Mouse (Mus musculus) CD4-positive, CD25-positive, alpha-beta regulatory T cell, adult 2 months (primary cell): Measurements from ENCODE around the gene Sik3.

Source experiments
- DNase-seq: peaks from one replicate; pipeline ENCODE4 v3.0.0-alpha.2; 2012; ENCODE audit warnings: low read depth, low spot score

Sik3 gene

DNA sequence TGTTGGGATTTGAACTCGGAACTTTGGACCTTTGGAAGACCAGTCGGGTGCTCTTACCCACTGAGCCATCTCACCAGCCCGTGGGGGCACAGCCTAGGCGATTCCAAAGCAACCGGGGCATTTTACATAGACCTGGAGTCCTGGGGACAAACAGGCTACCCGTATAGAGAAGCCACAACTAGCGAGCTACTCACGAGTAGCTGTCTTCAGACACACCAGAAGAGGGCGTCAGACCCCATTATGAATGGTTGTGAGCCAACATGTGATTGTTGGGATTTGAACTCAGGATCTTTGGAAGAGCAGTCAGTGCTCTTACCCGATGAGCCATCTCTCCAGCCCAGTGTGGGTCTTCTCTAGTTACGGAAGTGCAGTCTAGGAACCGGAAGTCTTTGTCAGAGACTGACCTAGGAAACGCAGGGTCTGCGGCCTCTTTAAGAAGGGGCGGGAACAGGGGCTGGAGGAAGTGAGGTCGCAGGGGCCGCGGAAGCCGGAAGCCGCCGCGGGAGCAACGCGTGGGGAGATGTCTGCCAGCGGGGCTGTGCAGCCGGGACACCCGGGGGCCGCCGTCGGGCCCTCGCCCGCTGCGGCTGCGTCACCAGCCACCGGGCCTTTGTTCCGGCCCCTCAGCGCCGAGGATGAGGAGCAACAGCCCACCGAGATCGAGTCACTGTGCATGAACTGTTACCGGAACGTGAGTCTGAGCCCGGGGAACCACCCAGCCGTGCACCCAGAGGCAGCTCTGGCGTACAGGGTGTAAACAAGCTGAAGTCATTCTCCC lies 260.2 kb downstream of the Sik3 start, which contains the start of gene Zpr1:
Gene Zpr1, plus strand, starts transcription at position 388 of the 778 bp plus-strand sequence.
- DNase-seq: peak; percentile 93
